Mouse (Mus musculus) G1E (cell line): Measurements from ENCODE around the gene Ang6.
"Not testable (repeated sequence)": the region's sequence is repeated elsewhere in the genome, so short reads cannot be mapped to it uniquely, and the experiment has no call there.

ENCODE experiments used
- CTCF ChIP-seq: IDR thresholded peaks from 2 replicates; pipeline ENCODE4 v1.5.1; 2012; ENCODE audit warnings: low read depth, low read length, inconsistent platforms, mixed read lengths
- GATA2 ChIP-seq: IDR thresholded peaks from 2 replicates; pipeline ENCODE4 v1.6.1; 2012; ENCODE audit warnings: low read depth, low read length, inconsistent platforms, borderline replicate concordance

GRCm38 (mm10) chr14:44046567-44046966 lies 44.5 kb upstream of the Ang6 start:
- TF ChIP-seq CTCF, GATA2: not testable (repeated sequence)
